Mouse (Mus musculus) midbrain, postnatal 0 days (tissue): ENCODE measurements at regions not wholly inside any gene's neighbourhood (a gene's known extent, or its start where the extent isn't known, plus 50 kb on each side); places are given as distances from the start of the nearest gene placed in this dataset.
A peak's percentile ranks its signal among the peaks of the same experiment; 100 is the strongest.

ENCODE experiments used
- ATAC-seq: fragments of 200-750 bp; cut with Nextera tagmentation; 2 replicates; pipeline ENCODE4 v1.8.0; 2017; ENCODE audit warnings: moderate number of reproducible peaks, mild to moderate bottlenecking, moderate TSS enrichment, moderate library complexity; ENCODE audit not compliant: low FRiP score
- DNase-seq: peaks from one replicate; pipeline ENCODE4 v3.0.0-alpha.2; 2015; ENCODE audit warnings: low spot score
- H3K27ac ChIP-seq: fragments of 300-500 bp; sonication (generic); 2 replicates; pipeline ENCODE4 v1.5.1; 2014; ENCODE audit warnings: low read depth, mild to moderate bottlenecking, low read length, mixed read lengths
- H3K27me3 ChIP-seq: fragments of 300-500 bp; sonication (generic); 2 replicates; pipeline ENCODE4 v1.6.1; 2014; ENCODE audit warnings: low read length, control low read depth, mixed read lengths; ENCODE audit not compliant: insufficient read depth
- H3K36me3 ChIP-seq: fragments of 300-500 bp; sonication (generic); 2 replicates; pipeline ENCODE4 v1.6.1; 2014; ENCODE audit warnings: low read length, control low read depth, mixed read lengths; ENCODE audit not compliant: insufficient read depth
- H3K4me1 ChIP-seq: fragments of 300-500 bp; sonication (generic); 2 replicates; pipeline ENCODE4 v1.6.1; 2014; ENCODE audit warnings: mild to moderate bottlenecking, control low read depth, antibody characterized with exemption, low read length, mixed read lengths; ENCODE audit not compliant: insufficient read depth
- H3K4me2 ChIP-seq: fragments of 300-500 bp; sonication (generic); 2 replicates; pipeline ENCODE4 v1.6.1; 2014; ENCODE audit warnings: low read depth, mild to moderate bottlenecking, low read length, mixed read lengths; ENCODE audit not compliant: poor library complexity, severe bottlenecking
- H3K4me3 ChIP-seq: fragments of 300-500 bp; sonication (generic); 2 replicates; pipeline ENCODE4 v1.5.1; 2014; ENCODE audit warnings: low read depth, mild to moderate bottlenecking, low read length, moderate library complexity
- H3K9ac ChIP-seq: fragments of 300-500 bp; sonication (generic); replicated peaks from 2 replicates; pipeline ENCODE4 v1.6.1; 2014; ENCODE audit warnings: mild to moderate bottlenecking, low read length, moderate library complexity, mixed read lengths; ENCODE audit not compliant: poor library complexity, severe bottlenecking
- H3K9me3 ChIP-seq: fragments of 300-500 bp; sonication (generic); 2 replicates; pipeline ENCODE4 v1.6.1; 2016; ENCODE audit warnings: low read length, control low read depth
- CTCF ChIP-seq: IDR thresholded peaks from 2 replicates; pipeline ENCODE4 v1.5.1; 2016; ENCODE audit warnings: antibody characterized with exemption, mild to moderate bottlenecking
- WGBS: fragments of 180-500 bp; shearing (Covaris S2); extraction: QIAGEN DNeasy Blood & Tissue Kit; methylation state at CpG from one replicate; pipeline ENCODE4 v1.1.7; 2014; 5-methylcytosine and 5-hydroxymethylcytosine counted together

- ATAC-seq (no peak), DNase-seq (peak; percentile 65)
- Histone ChIP-seq H3K4me2 (no peak overlapping the region), H3K36me3 (no peaks in the 10 kb centered on the region), H3K9ac (no peak overlapping the region), H3K9me3 (no peaks in the 10 kb centered on the region), H3K4me1 (no peaks in the 10 kb centered on the region), H3K27ac (no peak overlapping the region), H3K27me3 (no peaks in the 10 kb centered on the region), H3K4me3 (no peak overlapping the region)
- TF ChIP-seq CTCF: peak; percentile 64
- WGBS: 31% methylated on average over 8 of the region's 8 CpGs
Measured at GRCm38 (mm10) chr8:28579250-28579651, 1131.8 kb downstream of the Poteg start.

- no peak overlapping the region for H3K4me2 ChIP-seq
- H3K9ac ChIP-seq: no peak overlapping the region
- H3K27ac ChIP-seq: no peak overlapping the region
- no peaks in the 10 kb centered on the region for H3K4me1 ChIP-seq
- no peaks in the 10 kb centered on the region for H3K27me3 ChIP-seq
- WGBS: 98% methylated on average over 2 of the region's 2 CpGs
- H3K36me3 ChIP-seq: no peaks in the 10 kb centered on the region
- ATAC-seq: no peak
- no peak for DNase-seq
- no peak for TF ChIP-seq CTCF
- no peaks in the 10 kb centered on the region for H3K9me3 ChIP-seq
- H3K4me3 ChIP-seq: no peak overlapping the region
Measured at GRCm38 (mm10) chr8:28580821-28581220, 1133.4 kb downstream of the Poteg start.

GRCm38 (mm10) chr8:28589999-28590398 lies 1142.5 kb downstream of the Poteg start:
- DNase-seq (no peak), ATAC-seq (no peak)
- H3K27me3 ChIP-seq: no peaks in the 10 kb centered on the region
- no peak overlapping the region for H3K4me3 ChIP-seq
- H3K4me2 ChIP-seq: no peak overlapping the region
- H3K36me3 ChIP-seq: no peaks in the 10 kb centered on the region
- no peaks in the 10 kb centered on the region for H3K4me1 ChIP-seq
- H3K9me3 ChIP-seq: no peaks in the 10 kb centered on the region
- H3K27ac ChIP-seq: no peak overlapping the region
- no peak overlapping the region for H3K9ac ChIP-seq
- no peak for TF ChIP-seq CTCF

GRCm38 (mm10) chr8:28593238-28593637 lies 1145.8 kb downstream of the Poteg start:
- Histone ChIP-seq H3K4me1 (no peaks in the 10 kb centered on the region), H3K27ac (no peak overlapping the region), H3K9me3 (no peaks in the 10 kb centered on the region), H3K36me3 (no peaks in the 10 kb centered on the region), H3K27me3 (no peaks in the 10 kb centered on the region), H3K4me3 (no peak overlapping the region), H3K9ac (no peak overlapping the region), H3K4me2 (no peak overlapping the region)
- no peak for DNase-seq
- no peak for ATAC-seq
- WGBS: 83% methylated on average over 3 of the region's 3 CpGs
- no peak for TF ChIP-seq CTCF

- no peak for ATAC-seq
- H3K4me2 ChIP-seq: no peak overlapping the region
- no peak for DNase-seq
- no peak for TF ChIP-seq CTCF
- no peak overlapping the region for H3K4me3 ChIP-seq
- H3K4me1 ChIP-seq: no peaks in the 10 kb centered on the region
- no peak overlapping the region for H3K9ac ChIP-seq
- H3K9me3 ChIP-seq: no peaks in the 10 kb centered on the region
- no peaks in the 10 kb centered on the region for H3K36me3 ChIP-seq
- H3K27ac ChIP-seq: no peak overlapping the region
- 77% methylated on average over 12 of the region's 12 CpGs for WGBS
- H3K27me3 ChIP-seq: no peaks in the 10 kb centered on the region
Measured at GRCm38 (mm10) chr8:28594191-28594590, 1146.7 kb downstream of the Poteg start.

- TF ChIP-seq CTCF: no peak
- no peak overlapping the region for H3K27ac ChIP-seq
- H3K27me3 ChIP-seq: no peaks in the 10 kb centered on the region
- H3K4me2 ChIP-seq: no peak overlapping the region
- no peaks in the 10 kb centered on the region for H3K9me3 ChIP-seq
- no peak overlapping the region for H3K4me3 ChIP-seq
- 39% methylated on average over 8 of the region's 8 CpGs for WGBS
- ATAC-seq (no peak), DNase-seq (no peak)
- no peaks in the 10 kb centered on the region for H3K36me3 ChIP-seq
- no peak overlapping the region for H3K9ac ChIP-seq
- H3K4me1 ChIP-seq: no peaks in the 10 kb centered on the region
Measured at GRCm38 (mm10) chr8:28594606-28595005, 1147.1 kb downstream of the Poteg start.

GRCm38 (mm10) chr8:28595880-28596279 lies 1148.4 kb downstream of the Poteg start:
- Histone ChIP-seq H3K27ac (no peak overlapping the region), H3K27me3 (no peaks in the 10 kb centered on the region), H3K4me2 (no peak overlapping the region), H3K4me3 (no peak overlapping the region), H3K9me3 (no peaks in the 10 kb centered on the region), H3K9ac (no peak overlapping the region), H3K4me1 (no peaks in the 10 kb centered on the region), H3K36me3 (no peaks in the 10 kb centered on the region)
- ATAC-seq (no peak), DNase-seq (no peak)
- TF ChIP-seq CTCF: no peak
- 91% methylated on average over 5 of the region's 5 CpGs for WGBS
